Mouse (Mus musculus) layer of hippocampus, adult 9-11 months (tissue): Measurements from ENCODE around the gene Proser3.

ENCODE experiments used
- DNase-seq: peaks from one replicate; pipeline ENCODE4 v3.0.0; 2022

Proser3 gene

DNA sequence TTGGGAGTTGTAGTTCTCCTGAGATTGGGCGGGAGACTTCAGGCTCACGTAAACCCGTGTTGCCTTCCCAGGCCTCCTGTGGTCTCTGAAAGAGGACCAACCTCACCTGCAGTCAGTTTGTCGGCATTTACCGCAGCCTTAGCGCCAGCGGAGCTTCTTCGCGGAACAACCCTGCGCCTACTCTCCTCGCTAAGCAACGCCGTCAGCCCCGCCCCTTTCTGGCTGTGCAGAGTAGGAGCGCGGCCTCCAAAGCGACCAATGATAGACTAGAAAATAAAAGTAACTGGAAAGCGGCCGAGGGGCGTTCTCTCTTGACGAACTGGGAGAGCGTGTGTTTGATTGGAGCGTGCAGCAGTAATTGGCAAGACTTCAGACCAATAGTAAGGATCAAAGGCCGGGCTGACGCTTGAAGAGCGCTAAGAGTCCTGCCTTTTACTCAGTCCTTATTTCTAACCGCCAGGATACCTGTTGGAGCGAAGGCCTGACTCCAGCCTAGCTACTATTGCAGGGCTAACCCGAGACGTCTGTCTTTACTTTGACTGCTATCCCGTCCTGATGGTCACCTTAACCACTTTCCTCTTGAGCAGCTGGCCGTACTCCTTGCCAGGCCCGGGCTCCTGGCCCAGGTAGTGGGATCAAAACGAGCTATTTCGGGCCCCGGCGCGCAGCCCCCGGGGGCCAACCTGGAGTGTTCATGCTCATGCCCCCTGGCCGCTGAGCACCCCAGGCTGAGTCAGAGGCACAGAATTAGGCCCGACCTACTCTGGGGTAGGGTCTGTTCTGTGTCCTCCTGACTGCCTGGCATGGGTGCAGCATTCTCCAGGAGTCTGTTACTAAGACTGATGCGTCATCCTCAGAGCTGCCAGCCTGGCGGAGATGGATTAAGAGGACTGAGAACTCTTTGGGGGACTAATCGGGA, at the start of gene Proser3, which contains the start of gene Hspb6:
Gene Proser3, minus strand, starts transcription at position 198 of the 919 bp plus-strand sequence.
Gene Hspb6, plus strand, starts transcription at position 77 of the 919 bp plus-strand sequence.
- DNase-seq, result peak; percentile 99

GRCm38 (mm10) chr7:30600651-30601050, 48.6 kb upstream of the Proser3 start:
- no peak for DNase-seq

DNA sequence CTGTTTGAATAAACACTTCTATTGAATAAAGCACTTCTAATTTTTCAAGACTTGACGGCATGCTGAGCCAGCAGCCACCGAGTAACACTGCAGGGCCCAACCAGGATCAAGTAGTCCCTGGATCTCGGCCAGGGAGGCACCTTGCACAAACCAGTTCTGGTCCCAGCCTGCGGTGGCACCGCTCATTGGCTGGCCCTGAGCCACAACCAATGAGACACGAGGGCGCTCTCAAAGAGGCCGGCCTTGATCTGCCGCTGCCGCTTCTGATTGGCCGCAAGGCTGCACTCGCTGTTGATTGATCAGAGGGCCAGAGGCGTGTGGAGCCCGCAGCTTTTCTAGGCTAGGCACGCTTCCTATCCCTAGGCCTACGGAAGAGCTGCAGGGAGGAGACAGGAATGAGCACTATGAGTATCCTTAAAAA, 47.8 kb upstream of the Proser3 start:
- DNase-seq, result peak; percentile 95

- no peak for DNase-seq
Observed at GRCm38 (mm10) chr7:30598786-30599185, 46.7 kb upstream of the Proser3 start, which contains the start of gene Zbtb32. Gene Zbtb32, minus strand, starts transcription at chr7:30598909.

GRCm38 (mm10) chr7:30596811-30597210, 44.7 kb upstream of the Proser3 start:
- no peak for DNase-seq

GRCm38 (mm10) chr7:30596093-30596492, 44.0 kb upstream of the Proser3 start:
- no peak for DNase-seq

DNA sequence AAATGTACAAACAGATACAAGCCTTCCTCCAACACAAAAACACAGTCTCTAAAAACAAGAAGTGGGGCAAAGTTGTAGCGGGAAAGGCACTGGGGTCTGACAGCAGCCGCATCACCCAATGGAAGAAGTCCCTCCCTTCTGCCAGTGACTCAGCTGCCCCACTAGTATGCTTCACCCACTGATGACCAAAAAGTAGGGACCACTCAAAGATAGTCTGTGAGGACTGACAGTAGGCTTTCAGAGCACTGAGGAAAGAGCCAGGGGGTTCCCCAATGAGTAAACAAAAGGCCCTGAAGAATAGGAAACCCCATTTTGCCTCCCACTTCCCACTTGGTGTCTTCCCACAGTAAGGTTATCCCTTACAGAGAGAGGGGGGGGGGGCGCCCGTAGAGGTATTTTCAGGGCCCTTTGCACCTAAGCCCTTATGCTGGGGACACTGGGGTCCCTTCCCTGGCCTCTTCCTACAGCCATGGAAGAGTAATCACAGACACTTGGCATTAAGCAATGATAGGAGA, 42.5 kb upstream of the Proser3 start:
- no peak for DNase-seq

DNA sequence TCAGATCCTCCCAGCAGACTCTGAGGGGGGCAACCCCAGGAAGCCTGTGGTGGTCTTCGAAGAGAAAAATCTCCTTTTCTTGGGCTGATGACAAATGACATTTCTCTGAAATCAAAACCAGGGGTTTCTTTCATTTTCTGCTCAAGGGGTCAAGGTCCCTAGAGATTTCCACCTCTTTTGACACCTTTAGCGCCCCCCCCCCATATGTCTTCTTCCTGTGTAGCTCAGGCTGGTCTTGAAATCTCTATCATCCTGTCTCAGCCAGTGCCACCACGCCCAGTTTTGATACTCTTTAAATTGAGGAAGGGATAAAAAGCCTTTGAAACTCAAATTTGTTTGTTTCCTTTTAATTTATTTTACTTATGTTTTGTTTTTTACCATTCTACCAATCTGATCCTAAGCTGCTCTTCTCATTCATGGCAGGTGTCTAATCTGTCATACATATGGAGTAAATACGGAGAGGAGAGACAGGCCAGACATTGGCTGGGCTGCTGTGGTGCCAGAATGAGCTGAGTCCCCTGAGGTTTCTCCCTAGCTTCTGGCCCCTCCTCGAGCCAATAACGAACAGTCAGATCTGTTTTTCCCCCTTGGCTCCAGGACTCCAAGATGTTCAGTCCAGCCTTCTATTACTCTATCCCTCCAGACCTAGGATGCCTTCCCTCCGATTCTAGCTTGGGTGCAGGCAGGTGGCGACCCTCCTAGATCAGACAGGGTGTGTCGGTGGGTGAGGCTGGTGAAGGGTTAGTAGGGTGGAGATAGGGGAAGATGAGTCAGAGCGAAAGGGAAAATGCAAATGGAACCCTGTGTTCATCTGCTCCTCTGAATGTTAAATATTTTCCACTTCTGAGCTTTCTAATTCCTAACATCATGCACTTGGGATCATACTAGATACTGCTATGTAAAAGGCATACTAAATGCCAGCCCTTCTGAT, 41.7 kb upstream of the Proser3 start:
- DNase-seq, result no peak

DNA sequence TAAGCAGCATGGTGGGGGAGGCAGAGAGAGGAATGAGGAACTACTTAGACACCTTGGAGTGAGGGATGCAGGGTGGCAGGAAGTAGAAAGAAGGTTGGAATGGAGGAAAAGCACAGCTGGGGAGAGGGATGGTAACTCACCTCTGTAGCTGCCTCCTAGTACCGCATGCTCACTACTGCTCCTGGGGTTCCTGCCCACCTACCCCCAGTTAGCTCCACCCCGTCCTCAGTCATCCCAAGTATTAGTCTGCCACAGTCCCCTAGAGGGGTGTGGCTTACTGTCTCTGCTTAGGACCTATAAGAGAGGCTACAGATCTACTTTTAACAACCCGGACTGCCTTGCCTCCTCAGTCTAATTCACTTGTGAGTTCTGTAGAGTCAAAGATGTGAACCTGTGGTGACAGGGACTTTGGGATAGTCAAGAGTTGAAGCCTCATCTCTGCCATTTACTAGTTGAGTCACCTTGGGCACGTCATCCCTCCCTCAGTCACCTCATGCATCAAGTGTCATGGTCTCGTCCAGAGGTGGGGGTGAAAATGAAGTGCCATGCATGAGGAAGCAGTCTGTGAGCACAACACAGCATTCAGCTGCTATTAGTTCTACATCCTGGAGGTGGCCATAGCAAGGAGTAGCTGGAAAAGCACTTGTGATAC, 40.8 kb upstream of the Proser3 start:
- no peak for DNase-seq

- DNase-seq, result no peak
Observed at GRCm38 (mm10) chr7:30591605-30591951, 39.5 kb upstream of the Proser3 start.

GRCm38 (mm10) chr7:30590927-30591604, 39.0 kb upstream of the Proser3 start:
- no peak for DNase-seq

GRCm38 (mm10) chr7:30589435-30590301, 37.6 kb upstream of the Proser3 start:
- DNase-seq, result peak; percentile 60

- DNase-seq, result peak; percentile 98
Observed at GRCm38 (mm10) chr7:30588676-30589434, 36.8 kb upstream of the Proser3 start, which contains the start of gene Kmt2b. Gene Kmt2b, minus strand, starts transcription at chr7:30588726.

DNA sequence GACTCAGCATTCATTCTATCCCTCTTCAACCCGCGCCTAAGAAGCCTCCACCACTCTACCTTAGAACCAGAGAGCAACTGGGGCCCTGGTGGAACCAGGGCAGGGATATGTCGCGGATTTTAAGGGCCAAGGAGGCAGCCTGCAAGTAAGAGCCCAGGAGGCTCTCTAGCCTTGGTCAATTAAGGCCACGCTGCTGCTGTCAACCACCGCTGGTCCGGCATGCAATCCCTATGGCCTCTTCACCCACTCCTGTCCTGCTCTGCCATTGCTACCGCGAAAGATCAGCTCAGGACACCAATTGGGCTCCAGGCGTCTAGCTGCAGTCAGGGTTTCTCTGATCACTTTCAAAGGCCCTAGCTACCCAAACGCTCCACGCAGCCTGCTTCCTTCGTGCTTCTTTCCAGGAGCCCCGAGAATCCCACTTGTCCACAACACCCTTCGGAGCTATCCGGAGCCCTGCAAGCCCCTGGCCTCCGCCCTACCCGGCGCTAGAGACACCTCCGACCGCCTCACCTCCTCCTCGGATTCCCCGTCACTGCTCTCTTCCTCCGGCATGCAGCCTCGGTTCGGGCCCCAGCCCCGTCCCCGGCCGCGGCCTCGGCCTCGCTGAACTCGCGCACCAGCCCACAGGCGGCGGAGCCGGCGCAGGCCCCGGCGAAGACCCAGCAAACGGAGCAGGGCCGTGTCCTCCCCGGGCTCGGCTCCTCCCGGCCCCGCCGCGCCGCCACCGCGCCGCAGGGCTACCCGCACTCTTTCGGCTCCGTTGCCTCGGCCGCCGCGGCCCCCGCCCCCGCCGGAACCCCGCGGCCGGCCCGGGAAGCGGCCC, 36.0 kb upstream of the Proser3 start:
- DNase-seq, result no peak

- DNase-seq, result no peak
Observed at GRCm38 (mm10) chr7:30586455-30587020, 34.4 kb upstream of the Proser3 start.

- no peak for DNase-seq
Observed at GRCm38 (mm10) chr7:30585170-30585569, 33.1 kb upstream of the Proser3 start.

DNA sequence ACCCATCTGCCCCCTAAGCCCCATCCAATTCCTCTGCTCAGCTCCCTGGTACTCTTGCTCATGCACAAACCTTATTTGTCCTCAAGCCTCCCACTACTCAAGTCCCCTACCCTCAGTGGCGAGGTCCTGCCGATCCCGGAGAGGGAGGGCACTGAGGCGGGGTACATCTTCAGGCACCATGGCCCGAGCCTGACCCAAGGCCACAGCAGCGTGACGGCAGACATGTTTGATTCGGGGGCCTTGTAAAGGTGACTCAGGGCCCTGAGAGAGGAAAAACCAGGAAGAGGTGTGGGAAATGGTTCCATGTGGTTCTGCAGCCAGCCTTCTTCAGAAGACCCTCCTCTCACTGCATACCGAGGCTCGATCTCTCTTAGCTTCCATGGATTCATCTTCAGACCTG, 32.2 kb upstream of the Proser3 start:
- DNase-seq, result no peak

DNA sequence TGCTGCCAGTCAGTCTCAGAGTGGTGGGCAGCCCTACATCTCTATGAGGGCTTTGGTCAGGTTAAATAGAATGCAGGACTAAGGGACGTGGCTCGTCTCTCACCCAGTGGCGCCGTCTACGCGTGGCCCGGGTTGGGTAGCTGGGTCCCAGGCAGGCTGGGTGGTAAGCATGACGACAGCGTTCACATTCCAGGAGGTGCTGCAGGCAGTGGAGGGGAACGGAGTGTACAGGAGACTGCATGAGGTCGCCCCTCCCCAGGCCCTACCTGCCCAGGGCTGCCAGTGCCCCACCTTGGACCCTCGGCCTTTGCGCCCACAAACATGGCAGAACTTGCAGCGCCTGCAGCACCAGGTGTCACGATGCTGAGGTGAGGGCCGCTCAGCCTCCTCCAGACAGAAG, 29.4 kb upstream of the Proser3 start:
- DNase-seq, result no peak

DNA sequence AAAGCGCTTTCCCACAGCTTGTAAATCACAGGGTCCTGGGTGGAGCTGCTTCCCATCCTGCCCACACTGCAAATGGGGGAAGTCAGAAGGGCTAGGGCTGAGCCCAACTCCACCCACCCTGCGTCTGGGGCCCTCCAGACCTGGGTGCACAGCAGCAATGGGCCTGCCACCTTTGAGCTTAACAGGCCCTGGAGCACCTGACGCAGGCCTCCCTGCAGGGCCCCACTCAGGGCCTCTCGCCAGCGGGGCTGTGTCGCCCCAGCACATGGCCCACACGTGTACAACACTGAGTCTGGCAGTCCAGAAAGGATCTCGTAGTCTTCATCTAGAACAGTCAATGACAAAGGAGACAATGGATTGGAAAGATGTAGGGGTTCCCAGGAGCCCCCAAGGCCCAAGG, 27.9 kb upstream of the Proser3 start:
- no peak for DNase-seq
